Mouse (Mus musculus): ENCODE data around the gene Abhd14b. TPM values are rescaled to one million over a fixed set of nuclear protein-coding genes. Genes with fewer than 3 reads are reported as not detected.
"Not testable (repeated sequence)": the region's sequence is repeated elsewhere in the genome, so short reads cannot be mapped to it uniquely, and the experiment has no call there.

Gene Abhd14b
- polyA plus RNA-seq, 1 experiment: 80.0 TPM

GRCm38 (mm10) chr9:106477649-106478048 is 30.4 kb downstream of the Abhd14b start:
- TF ChIP-seq POLR2A (IDR thresholded peaks at IDR 0.05; ENCODE audit: borderline replicate concordance, extremely low read depth, low read depth, low read length) (no peak), CTCF (IDR thresholded peaks at IDR 0.05; ENCODE audit: insufficient read depth, low read length) (no peak)
- H3K4me1 ChIP-seq (ENCODE audit: control insufficient read depth, insufficient read depth, low read length): peaks cover 13% of the 10 kb centered on the region
- DNase-seq: no peak
- H3K4me3 ChIP-seq (replicated peaks; ENCODE audit: extremely low read depth, low read depth, low read length): peak overlapping the region; percentile 53
- WGBS: 1% methylated on average over 16 of the region's 16 CpGs

DNA sequence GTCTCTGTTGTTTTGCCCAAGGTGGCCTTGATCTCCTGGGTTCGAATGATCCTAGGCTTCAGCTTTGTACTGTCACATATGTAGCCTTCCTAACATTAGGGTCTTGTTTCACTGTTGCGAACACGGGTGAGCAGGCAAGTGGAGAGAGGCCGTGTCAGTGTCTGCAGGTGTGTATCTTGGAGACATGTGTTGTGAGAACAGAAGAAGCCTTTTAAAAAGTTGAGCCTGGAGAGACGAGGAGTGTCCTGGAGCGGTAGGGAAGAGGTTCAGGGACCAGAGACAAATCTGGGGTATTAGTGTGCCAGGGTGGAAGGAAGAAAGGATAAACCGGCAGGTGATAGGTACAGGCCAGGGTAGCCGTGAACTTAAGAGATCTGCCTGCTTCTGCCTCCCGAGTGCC is 30.8 kb downstream of the Abhd14b start:
- WGBS: 71% methylated on average over 9 of the region's 9 CpGs
- H3K4me1 ChIP-seq (ENCODE audit: control insufficient read depth, insufficient read depth, low read length): peaks cover 13% of the 10 kb centered on the region
- H3K4me3 ChIP-seq (replicated peaks; ENCODE audit: extremely low read depth, low read depth, low read length): no peak overlapping the region
- no peak for TF ChIP-seq CTCF (IDR thresholded peaks at IDR 0.05; ENCODE audit: insufficient read depth, low read length)
- no peak for TF ChIP-seq POLR2A (IDR thresholded peaks at IDR 0.05; ENCODE audit: borderline replicate concordance, extremely low read depth, low read depth, low read length)
- no peak for DNase-seq

DNA sequence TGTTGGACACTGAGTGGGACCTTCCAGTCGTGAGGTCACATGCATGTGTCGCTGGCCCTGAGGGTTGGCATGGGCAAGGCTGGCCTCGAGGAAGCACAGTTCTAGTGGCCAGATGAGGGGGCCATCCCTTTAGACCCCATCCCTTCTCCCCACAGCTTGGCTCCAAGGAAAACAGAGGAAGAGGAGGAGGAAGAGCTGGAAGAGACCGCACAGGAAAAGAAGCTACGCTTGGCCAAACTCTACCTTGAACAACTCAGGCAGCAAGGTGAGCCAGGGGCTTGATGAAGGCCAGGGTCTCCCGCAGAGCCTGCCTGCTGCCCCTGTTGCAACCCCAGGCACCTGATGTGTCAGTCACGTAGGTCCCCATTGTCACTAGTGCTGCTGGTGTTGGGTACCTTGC is 33.3 kb downstream of the Abhd14b start:
- TF ChIP-seq CTCF (IDR thresholded peaks at IDR 0.05; ENCODE audit: insufficient read depth, low read length) (no peak), POLR2A (IDR thresholded peaks at IDR 0.05; ENCODE audit: borderline replicate concordance, extremely low read depth, low read depth, low read length) (no peak)
- Histone ChIP-seq H3K4me1 (ENCODE audit: control insufficient read depth, insufficient read depth, low read length) (peaks cover 5% of the 10 kb centered on the region; the same call in 1 of the 2 replicates), H3K4me3 (replicated peaks; ENCODE audit: extremely low read depth, low read depth, low read length) (no peak overlapping the region)
- DNase-seq: no peak
- WGBS: 91% methylated on average over 7 of the region's 7 CpGs

GRCm38 (mm10) chr9:106481075-106481474 is 33.8 kb downstream of the Abhd14b start:
- Histone ChIP-seq H3K4me1 (ENCODE audit: control insufficient read depth, insufficient read depth, low read length) (peaks cover 5% of the 10 kb centered on the region; the same call in 1 of the 2 replicates), H3K4me3 (replicated peaks; ENCODE audit: extremely low read depth, low read depth, low read length) (no peak overlapping the region)
- no peak for TF ChIP-seq POLR2A (IDR thresholded peaks at IDR 0.05; ENCODE audit: borderline replicate concordance, extremely low read depth, low read depth, low read length)
- no peak for TF ChIP-seq CTCF (IDR thresholded peaks at IDR 0.05; ENCODE audit: insufficient read depth, low read length)
- WGBS: 75% methylated on average over 15 of the region's 15 CpGs
- no peak for DNase-seq

- 93% methylated on average over 13 of the region's 13 CpGs for WGBS
- no peak for DNase-seq
- H3K4me3 ChIP-seq (replicated peaks; ENCODE audit: extremely low read depth, low read depth, low read length): no peak overlapping the region
- TF ChIP-seq POLR2A (IDR thresholded peaks at IDR 0.05; ENCODE audit: borderline replicate concordance, extremely low read depth, low read depth, low read length) (no peak), CTCF (IDR thresholded peaks at IDR 0.05; ENCODE audit: insufficient read depth, low read length) (no peak)
- H3K4me1 ChIP-seq (ENCODE audit: control insufficient read depth, insufficient read depth, low read length): peaks cover 5% of the 10 kb centered on the region; the same call in 1 of the 2 replicates
These were observed 34.4 kb downstream of the Abhd14b start for GRCm38 (mm10) chr9:106481676-106482075.

- Histone ChIP-seq H3K4me1 (ENCODE audit: control insufficient read depth, insufficient read depth, low read length) (peaks cover 5% of the 10 kb centered on the region; the same call in 1 of the 2 replicates), H3K4me3 (replicated peaks; ENCODE audit: extremely low read depth, low read depth, low read length) (no peak overlapping the region)
- TF ChIP-seq POLR2A (IDR thresholded peaks at IDR 0.05; ENCODE audit: borderline replicate concordance, extremely low read depth, low read depth, low read length): no peak
- TF ChIP-seq CTCF (IDR thresholded peaks at IDR 0.05; ENCODE audit: insufficient read depth, low read length): no peak
- no peak for DNase-seq
- WGBS: 84% methylated on average over 17 of the region's 17 CpGs
These were observed 35.4 kb downstream of the Abhd14b start for GRCm38 (mm10) chr9:106482578-106483115.

DNA sequence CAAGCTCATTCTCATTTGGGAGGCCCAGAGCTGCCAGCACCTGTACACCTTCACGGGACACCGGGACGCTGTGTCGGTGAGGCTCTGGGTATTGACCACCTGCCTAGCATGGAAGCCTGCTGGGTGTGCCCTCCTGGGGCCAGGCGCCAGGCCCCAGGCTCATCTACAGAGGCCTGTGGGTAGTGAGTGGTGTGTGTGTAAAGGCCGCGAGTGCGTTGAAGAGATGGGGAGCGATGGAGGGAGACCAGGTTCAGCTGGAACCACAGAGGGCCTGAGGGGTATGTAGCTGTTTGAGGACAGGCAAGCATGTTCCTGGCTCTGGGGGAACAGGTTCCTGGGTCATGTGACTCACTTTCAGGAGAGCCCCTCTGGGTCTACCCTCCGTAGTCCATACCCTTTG is 35.9 kb downstream of the Abhd14b start:
- WGBS: 96% methylated on average over 10 of the region's 10 CpGs
- H3K4me3 ChIP-seq (replicated peaks; ENCODE audit: extremely low read depth, low read depth, low read length): no peak overlapping the region
- no peaks in the 10 kb centered on the region; the same call in 1 of the 2 replicates for H3K4me1 ChIP-seq (ENCODE audit: control insufficient read depth, insufficient read depth, low read length)
- no peak for TF ChIP-seq CTCF (IDR thresholded peaks at IDR 0.05; ENCODE audit: insufficient read depth, low read length)
- no peak for TF ChIP-seq POLR2A (IDR thresholded peaks at IDR 0.05; ENCODE audit: borderline replicate concordance, extremely low read depth, low read depth, low read length)
- no peak for DNase-seq

GRCm38 (mm10) chr9:106483606-106484005 is 36.3 kb downstream of the Abhd14b start:
- no peak for TF ChIP-seq POLR2A (IDR thresholded peaks at IDR 0.05; ENCODE audit: borderline replicate concordance, extremely low read depth, low read depth, low read length)
- TF ChIP-seq CTCF (IDR thresholded peaks at IDR 0.05; ENCODE audit: insufficient read depth, low read length): no peak
- 91% methylated on average over 17 of the region's 17 CpGs for WGBS
- H3K4me1 ChIP-seq (ENCODE audit: control insufficient read depth, insufficient read depth, low read length): no peaks in the 10 kb centered on the region

GRCm38 (mm10) chr9:106485076-106485475 is 37.8 kb downstream of the Abhd14b start:
- Histone ChIP-seq H3K4me1 (ENCODE audit: control insufficient read depth, insufficient read depth, low read length) (no peaks in the 10 kb centered on the region), H3K4me3 (replicated peaks; ENCODE audit: extremely low read depth, low read depth, low read length) (no peak overlapping the region)
- DNase-seq: no peak
- WGBS: 91% methylated on average over 10 of the region's 10 CpGs
- TF ChIP-seq POLR2A (IDR thresholded peaks at IDR 0.05; ENCODE audit: borderline replicate concordance, extremely low read depth, low read depth, low read length): no peak
- no peak for TF ChIP-seq CTCF (IDR thresholded peaks at IDR 0.05; ENCODE audit: insufficient read depth, low read length)

More at GRCm38 (mm10) chr9:106483606-106484005, 36.3 kb downstream of the Abhd14b start:
- no peak for DNase-seq
- H3K4me3 ChIP-seq (replicated peaks; ENCODE audit: extremely low read depth, low read depth, low read length): no peak overlapping the region

- not testable (repeated sequence) for H3K4me1 ChIP-seq (ENCODE audit: control insufficient read depth, insufficient read depth, low read length); DNase-seq; H3K4me3 ChIP-seq (replicated peaks; ENCODE audit: extremely low read depth, low read depth, low read length)
- WGBS: 79% methylated on average over 6 of the region's 6 CpGs
These were observed 40.3 kb downstream of the Abhd14b start for GRCm38 (mm10) chr9:106487602-106488001.

All from lung, adult 2 months (tissue).